Mouse (Mus musculus): Measurements from ENCODE around the gene Wdr62. TPM values are rescaled to one million over a fixed set of nuclear protein-coding genes. Genes with fewer than 3 reads are reported as not detected.
"Not testable (repeated sequence)": the region's sequence is repeated elsewhere in the genome, so short reads cannot be mapped to it uniquely, and the experiment has no call there.

The Wdr62 gene
- polyA plus RNA-seq, 1 experiment from 2014 or later, result 24.4 TPM

DNA sequence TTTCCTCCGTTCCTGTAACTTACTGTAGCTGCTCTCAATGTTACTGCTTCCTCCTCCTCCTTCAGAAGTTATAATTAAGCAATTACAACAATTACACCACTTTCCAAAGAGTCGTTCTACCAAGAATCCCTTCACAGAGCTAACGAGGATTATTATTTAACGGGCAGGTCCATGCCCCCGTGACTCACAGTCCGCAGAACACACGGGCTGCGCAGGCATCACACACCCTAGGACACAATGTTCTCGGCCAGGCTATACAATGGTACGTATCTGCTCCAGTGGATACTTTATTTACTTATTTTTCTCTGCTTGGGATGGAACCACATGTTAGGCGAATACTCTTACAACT, 60.2 kb downstream of the Wdr62 start:
- peaks cover 22% of the 10 kb centered on the region for H3K36me3 ChIP-seq (ENCODE audit: inconsistent target)
- no peaks in the 10 kb centered on the region for H3K79me2 ChIP-seq (ENCODE audit: inconsistent target)
- WGBS (ENCODE audit: missing documents), result 17% methylated on average over 11 of the region's 11 CpGs
- peak overlapping the region; percentile 29; the same call in 1 of the 2 replicates for H3K4me3 ChIP-seq (ENCODE audit: inconsistent target)
- H3K27ac ChIP-seq, result no peak overlapping the region

DNA sequence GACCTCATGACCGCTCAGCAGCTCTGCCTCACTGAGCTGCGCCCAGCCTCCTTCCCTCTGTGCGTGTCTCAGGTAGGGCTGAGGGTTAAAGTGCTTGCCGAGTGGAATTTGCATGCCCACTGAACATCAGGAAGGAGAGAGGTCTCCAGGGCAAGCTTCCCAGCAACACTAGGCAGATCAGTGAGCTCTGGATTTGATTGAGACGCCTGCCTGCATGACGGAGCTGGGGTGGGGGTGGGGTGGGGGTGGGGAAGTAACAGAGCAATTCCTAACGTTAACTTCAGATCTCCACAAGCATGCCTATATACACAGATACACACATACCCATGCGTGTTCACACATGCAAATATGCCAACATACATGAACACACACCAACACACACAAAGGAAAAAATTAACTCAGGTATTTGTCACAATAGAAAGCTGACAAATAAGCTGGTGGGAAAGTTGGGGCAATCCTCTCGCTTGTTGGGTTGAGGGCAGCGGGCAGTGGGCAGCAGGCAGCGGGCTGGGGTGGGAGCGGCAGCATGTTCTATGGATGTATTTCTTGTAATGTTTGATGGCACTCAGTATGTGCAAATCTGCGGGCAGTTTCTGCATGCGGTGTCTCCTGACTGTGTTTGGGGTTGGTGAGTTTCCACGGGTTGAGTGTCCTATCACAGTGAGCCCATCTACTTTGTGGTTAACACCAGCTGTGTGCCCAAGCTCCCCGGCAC, 60.8 kb downstream of the Wdr62 start:
- H3K27ac ChIP-seq, result no peak overlapping the region
- 4% methylated on average over 16 of the region's 16 CpGs for WGBS (ENCODE audit: missing documents)
- H3K79me2 ChIP-seq (ENCODE audit: inconsistent target), result no peaks in the 10 kb centered on the region
- peaks cover 17% of the 10 kb centered on the region for H3K36me3 ChIP-seq (ENCODE audit: inconsistent target)
- H3K4me3 ChIP-seq (ENCODE audit: inconsistent target), result peak overlapping the region; percentile 29

DNA sequence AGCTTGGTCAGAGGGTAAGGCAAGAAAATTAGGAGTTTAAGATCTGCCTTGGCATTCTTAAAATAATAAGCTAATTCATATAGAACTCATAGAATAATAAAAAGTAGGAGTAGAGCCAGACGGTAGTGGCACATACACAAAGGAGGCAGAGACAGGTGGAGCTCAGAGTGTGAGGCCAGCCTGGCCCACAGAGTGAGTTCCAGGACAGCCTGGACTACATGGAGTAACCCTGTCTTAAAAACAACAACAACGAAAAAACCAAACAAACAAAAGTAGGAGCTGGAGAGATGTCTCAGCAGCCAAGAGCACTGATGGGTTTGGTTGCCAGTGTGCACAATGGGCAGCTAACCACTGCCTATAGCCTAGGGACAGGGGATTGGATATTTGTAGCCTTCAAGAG, 62.9 kb downstream of the Wdr62 start:
- no peak overlapping the region for H3K27ac ChIP-seq
- H3K36me3 ChIP-seq (ENCODE audit: inconsistent target), result no peaks in the 10 kb centered on the region
- H3K4me3 ChIP-seq (ENCODE audit: inconsistent target), result no peak overlapping the region
- WGBS (ENCODE audit: missing documents), result 90% methylated on average over 2 of the region's 2 CpGs
- no peaks in the 10 kb centered on the region for H3K79me2 ChIP-seq (ENCODE audit: inconsistent target)

DNA sequence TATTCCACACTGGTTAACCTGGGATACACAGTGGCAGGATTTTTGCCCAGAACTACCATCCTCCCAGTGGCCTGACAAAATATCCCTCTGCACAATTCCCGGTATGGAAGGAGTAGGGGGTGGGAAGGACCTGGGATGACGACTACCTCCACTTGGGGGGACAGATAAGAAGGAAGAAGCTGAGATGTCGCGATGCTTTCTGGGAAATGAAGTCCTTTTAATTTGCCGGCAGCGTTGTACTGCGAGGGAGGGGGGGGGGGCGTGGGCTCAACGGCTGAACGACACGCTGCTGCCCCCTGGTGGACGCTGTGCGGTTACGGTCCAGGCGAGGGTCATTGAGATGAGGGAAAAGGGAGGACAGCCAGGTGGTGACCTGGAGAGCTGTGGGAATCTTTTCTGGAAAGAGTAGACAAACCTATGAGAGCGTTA, 63.5 kb downstream of the Wdr62 start:
- H3K36me3 ChIP-seq (ENCODE audit: inconsistent target), result no peaks in the 10 kb centered on the region
- H3K79me2 ChIP-seq (ENCODE audit: inconsistent target), result no peaks in the 10 kb centered on the region
- H3K27ac ChIP-seq, result no peak overlapping the region
- H3K4me3 ChIP-seq (ENCODE audit: inconsistent target), result no peak overlapping the region
- WGBS (ENCODE audit: missing documents), result under 1% methylated on average over 16 of the region's 16 CpGs

DNA sequence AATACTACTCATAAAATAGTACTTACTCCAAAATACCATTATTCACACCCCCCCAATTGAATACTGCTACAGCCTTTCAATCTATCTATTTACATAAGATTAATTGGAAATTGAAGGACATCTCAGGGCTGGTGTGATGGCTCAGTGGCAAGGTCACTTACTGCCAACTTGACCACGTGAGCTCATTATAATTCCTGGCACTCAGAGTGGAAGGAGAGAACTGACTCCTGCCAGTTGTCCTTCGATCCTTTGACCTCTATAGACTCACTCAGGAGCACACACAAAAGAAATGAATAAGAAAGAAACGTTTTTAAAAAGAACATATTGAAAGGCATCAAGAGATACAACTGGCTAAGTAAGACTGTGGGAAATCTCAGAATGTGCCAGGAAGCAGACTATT, 64.3 kb downstream of the Wdr62 start:
- 96% methylated on average over 3 of the region's 3 CpGs for WGBS (ENCODE audit: missing documents)
- Histone ChIP-seq H3K79me2 (ENCODE audit: inconsistent target) (no peaks in the 10 kb centered on the region), H3K27ac (no peak overlapping the region), H3K36me3 (ENCODE audit: inconsistent target) (no peaks in the 10 kb centered on the region), H3K4me3 (ENCODE audit: inconsistent target) (no peak overlapping the region)

DNA sequence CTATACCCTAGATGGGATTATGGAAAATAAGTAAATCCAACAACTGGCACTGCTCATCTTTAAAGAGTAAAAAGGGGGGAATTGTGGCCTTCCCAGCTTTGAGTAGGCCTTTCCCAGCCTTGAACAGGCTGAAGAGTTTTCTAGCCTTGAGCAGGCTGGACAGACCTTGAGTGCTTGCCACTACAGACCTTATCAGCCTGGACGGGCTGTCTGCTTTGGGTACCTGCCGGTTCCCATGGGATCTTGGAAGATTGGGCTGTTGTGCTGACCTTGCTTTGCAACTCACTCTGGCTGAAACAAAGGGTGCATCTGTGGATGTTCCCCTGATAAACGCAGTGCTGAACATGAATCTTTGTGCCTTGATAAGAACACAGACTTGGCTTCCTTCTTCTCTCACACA, 66.3 kb downstream of the Wdr62 start:
- Histone ChIP-seq H3K27ac (no peak overlapping the region), H3K36me3 (ENCODE audit: inconsistent target) (no peaks in the 10 kb centered on the region), H3K79me2 (ENCODE audit: inconsistent target) (no peaks in the 10 kb centered on the region), H3K4me3 (ENCODE audit: inconsistent target) (no peak overlapping the region)
- 93% methylated on average over 3 of the region's 3 CpGs for WGBS (ENCODE audit: missing documents)

DNA sequence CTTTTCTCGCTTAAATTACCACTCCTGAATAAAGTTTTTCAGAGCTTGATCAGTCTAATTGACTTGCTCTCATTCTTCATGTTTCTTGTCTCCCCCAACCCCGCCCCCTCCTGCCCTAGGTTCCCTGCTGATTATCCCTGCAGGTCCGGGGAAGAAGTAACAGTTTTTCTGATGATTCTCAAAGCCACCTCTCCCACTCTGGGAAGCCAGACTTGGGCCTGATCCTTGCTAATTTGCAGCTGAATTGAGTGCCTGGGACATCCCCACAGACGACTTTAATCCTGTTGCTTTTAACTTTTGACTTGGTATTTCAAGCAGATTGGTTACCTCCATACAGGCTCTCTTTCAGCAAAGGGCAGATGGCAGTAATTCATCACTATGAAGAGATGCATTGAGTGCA, 69.2 kb downstream of the Wdr62 start:
- Histone ChIP-seq H3K4me3 (ENCODE audit: inconsistent target) (no peak overlapping the region), H3K36me3 (ENCODE audit: inconsistent target) (no peaks in the 10 kb centered on the region), H3K27ac (no peak overlapping the region), H3K79me2 (ENCODE audit: inconsistent target) (no peaks in the 10 kb centered on the region)
- 63% methylated on average over 3 of the region's 4 CpGs for WGBS (ENCODE audit: missing documents)

DNA sequence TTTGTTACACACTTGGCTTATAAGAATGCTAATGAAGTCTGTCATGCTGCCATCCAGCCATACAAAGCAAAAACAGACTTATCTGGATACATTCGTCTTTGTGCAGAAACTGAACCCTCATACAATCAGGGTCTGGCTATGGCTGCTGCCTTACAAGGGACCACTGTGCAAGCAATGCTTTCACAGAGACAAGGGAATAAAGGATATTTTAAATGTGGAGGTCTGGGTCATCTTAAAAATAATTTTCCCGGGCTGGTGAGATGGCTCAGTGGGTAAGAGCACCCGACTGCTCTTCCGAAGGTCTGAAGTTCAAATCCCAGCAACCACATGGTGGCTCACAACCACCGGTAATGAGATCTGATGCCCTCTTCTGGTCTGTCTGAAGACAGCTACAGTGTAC, 73.9 kb downstream of the Wdr62 start:
- H3K36me3 ChIP-seq (ENCODE audit: inconsistent target); H3K4me3 ChIP-seq (ENCODE audit: inconsistent target); H3K79me2 ChIP-seq (ENCODE audit: inconsistent target); H3K27ac ChIP-seq: not testable (repeated sequence)
- 69% methylated on average over 5 of the region's 5 CpGs for WGBS (ENCODE audit: missing documents)

DNA sequence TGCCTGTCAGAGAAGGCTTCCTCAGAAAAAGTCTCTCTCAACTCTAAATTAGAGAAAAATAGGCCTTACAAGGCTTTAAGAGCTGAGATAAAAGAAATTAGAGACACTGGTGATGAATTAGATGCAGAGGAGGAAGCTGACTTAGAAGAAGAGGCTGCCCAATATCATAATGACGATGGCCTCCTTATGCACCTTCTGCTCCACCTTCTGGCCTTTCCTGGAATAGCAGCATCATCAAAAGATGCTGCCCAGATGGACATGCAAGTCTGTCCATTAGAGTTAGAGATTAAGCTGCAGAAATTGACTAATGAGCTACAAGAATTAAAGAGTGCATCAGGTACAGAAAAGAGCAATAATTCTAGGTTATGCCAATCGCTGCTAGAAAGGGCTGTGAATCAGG, 74.8 kb downstream of the Wdr62 start:
- no peak overlapping the region for H3K4me3 ChIP-seq (ENCODE audit: inconsistent target)
- H3K27ac ChIP-seq, result no peak overlapping the region
- H3K36me3 ChIP-seq (ENCODE audit: inconsistent target), result no peaks in the 10 kb centered on the region
- 14% methylated on average over 2 of the region's 2 CpGs for WGBS (ENCODE audit: missing documents)
- H3K79me2 ChIP-seq (ENCODE audit: inconsistent target), result no peaks in the 10 kb centered on the region

DNA sequence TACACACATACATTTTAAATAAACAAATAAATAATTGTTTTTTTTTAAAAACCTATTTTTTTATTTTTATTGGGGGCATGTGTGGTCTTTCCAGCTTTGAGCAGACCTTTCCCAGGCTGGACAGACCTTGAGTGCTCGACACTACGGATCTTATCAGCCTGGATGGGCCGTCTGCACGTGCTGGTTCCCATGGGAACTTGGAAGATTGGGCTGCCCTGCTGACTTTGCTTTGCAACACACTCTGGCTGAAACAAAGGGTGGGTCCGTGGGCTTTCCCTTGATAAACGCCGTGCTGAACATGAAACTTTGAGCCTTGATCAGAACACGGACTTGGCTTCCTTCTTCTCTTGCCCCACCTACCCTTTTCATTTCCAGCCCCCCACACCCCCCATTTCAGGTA, 75.8 kb downstream of the Wdr62 start:
- H3K4me3 ChIP-seq (ENCODE audit: inconsistent target), result no peak overlapping the region
- WGBS (ENCODE audit: missing documents), result 49% methylated on average over 8 of the region's 8 CpGs

DNA sequence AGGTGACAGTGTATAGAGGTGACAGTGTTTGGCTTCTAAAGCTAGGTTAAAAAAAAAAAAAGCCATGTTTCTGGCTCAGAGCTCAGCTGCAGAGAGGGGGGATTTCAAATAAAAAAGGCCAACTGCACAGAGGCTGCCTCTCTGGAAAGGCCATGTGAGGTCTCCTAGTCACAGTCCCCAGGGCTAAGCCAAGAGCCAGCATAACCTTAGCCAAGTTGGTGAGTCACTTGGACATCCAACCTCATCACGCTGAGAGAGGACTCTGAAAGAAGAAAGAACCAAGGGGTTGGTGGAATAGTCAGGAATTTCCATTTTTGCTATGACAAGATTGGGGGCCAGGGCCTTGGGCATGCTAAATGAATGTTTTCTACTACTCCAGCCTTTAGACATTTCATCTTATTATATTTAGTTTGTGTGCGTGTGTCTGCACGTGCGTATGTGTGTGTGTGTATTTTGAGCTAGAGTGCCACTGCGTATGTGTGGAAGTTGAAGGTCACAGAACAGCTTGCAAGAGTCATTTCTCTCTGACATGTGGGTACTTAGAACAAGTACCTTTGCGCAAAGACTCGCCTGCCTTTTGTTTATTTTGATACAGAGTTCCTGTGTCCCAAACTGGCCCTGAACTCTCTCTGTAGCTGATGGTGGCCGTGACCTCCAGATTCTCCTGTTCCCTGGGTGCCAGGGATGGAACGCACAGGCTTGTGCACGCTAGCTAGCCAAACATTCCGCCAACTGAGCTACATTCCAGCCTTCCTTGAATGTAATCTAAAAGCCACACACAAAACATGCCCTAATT, 77.1 kb downstream of the Wdr62 start:
- H3K36me3 ChIP-seq (ENCODE audit: inconsistent target), result no peaks in the 10 kb centered on the region
- no peak overlapping the region for H3K4me3 ChIP-seq (ENCODE audit: inconsistent target)
- WGBS (ENCODE audit: missing documents), result 96% methylated on average over 11 of the region's 11 CpGs
- H3K79me2 ChIP-seq (ENCODE audit: inconsistent target), result no peaks in the 10 kb centered on the region
- H3K27ac ChIP-seq, result no peak overlapping the region

More for the DNA sequence above, 75.8 kb downstream of the Wdr62 start:
- no peaks in the 10 kb centered on the region for H3K79me2 ChIP-seq (ENCODE audit: inconsistent target)
- H3K27ac ChIP-seq, result no peak overlapping the region
- H3K36me3 ChIP-seq (ENCODE audit: inconsistent target), result no peaks in the 10 kb centered on the region

DNA sequence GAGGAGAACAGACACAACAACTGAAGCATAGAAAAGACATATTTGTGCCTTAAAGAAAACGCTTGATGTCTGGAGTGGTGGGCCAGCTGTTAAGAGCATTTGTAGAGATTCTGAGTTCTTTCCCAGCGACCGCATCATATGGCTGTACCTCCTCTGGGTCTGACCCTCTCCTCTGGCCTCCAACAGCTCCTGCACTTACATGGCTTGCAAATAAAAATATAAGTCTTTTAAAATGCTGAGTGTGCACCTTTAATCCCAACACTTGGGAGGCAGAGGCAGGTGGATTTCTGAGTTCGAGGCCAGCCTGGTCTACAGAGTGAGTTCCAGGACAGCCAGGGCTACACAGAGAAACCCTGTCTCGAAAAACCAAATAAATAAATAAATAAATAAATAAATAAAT, 79.6 kb downstream of the Wdr62 start:
- not testable (repeated sequence) for H3K36me3 ChIP-seq (ENCODE audit: inconsistent target); H3K4me3 ChIP-seq (ENCODE audit: inconsistent target); H3K79me2 ChIP-seq (ENCODE audit: inconsistent target); H3K27ac ChIP-seq
- 100% methylated on average over 3 of the region's 5 CpGs for WGBS (ENCODE audit: missing documents)

DNA sequence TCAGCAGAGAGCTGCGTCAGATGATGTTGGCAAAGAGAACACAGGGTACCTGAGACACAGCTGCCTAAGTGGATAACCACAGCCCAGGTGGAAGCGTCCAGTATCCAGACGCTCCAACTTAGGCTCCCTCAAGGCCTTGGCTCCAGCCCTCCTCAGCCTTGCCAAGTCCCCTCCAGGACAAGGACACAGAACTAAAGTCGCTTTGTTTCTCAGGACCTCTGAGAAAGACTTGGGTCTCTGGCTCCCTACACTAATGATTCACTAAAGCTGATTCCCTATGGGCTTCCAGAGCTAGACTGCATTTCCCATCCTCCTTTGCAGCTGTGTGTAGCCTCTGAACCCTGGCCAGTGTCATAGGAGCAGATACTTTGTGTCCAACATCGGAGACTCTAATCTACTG, 80.0 kb downstream of the Wdr62 start:
- H3K27ac ChIP-seq, result no peak overlapping the region
- no peak overlapping the region for H3K4me3 ChIP-seq (ENCODE audit: inconsistent target)
- H3K79me2 ChIP-seq (ENCODE audit: inconsistent target), result no peaks in the 10 kb centered on the region

DNA sequence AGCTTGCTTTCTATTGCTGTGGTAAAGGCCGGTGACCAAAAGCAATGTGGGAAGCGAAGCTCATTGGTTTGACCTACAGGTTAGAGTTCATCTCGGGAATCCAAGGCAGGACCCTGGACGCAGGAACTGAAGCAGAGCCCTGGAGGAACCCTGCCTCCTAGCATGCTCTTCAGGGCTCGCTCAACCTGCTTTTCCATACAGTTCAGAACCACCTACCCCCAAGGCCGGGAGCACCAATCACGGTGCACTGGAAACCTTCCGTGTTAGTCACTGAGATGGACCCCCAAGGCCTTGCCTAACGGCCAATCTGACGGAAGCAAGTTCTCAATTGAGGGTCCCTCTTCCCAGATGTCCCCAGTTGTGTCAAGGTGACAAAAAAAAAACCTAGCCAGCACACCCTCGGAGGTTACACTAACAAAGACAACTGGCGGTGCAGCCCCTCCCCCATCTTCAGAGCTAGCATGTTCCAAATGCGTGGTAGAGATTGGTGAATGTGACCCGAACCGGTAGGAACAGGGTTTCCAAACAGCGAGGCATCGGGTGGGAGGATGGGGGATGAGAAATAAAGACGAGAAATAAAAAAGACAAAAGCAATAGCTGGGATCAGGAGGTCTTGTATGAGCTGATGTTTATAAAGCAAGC, 80.6 kb downstream of the Wdr62 start:
- peaks cover 2% of the 10 kb centered on the region for H3K79me2 ChIP-seq (ENCODE audit: inconsistent target)
- WGBS (ENCODE audit: missing documents), result 88% methylated on average over 18 of the region's 18 CpGs
- H3K36me3 ChIP-seq (ENCODE audit: inconsistent target), result no peaks in the 10 kb centered on the region

More for the DNA sequence above, 80.0 kb downstream of the Wdr62 start:
- no peaks in the 10 kb centered on the region for H3K36me3 ChIP-seq (ENCODE audit: inconsistent target)
- WGBS (ENCODE audit: missing documents), result 94% methylated on average over 5 of the region's 5 CpGs

DNA sequence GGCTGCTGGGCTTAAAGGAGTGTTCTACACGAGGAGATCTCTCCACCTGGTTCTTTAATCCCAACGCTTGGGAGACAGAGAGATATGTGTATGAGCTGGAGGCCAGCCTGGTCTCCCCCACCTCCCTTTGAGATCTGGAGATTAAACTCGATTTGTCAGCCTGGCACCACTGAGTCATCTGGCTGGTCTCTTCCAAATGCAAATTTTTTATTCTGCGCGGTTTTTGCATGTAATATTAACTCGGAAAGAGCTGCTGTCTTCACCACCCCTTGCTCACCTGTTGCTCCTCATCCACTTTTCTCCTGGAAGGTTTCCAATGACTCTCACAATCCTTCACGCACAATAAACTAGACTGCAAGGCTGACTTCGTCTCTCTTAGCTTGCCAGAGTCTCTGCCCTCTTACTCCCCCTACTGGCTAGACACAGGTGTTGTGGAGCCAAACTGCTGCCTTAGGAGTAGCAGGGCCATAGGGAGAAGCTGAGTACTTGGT, 81.7 kb downstream of the Wdr62 start, which contains the start of gene Capns1:
TSS of gene Capns1 (minus strand) at position 331 of the 491 bp plus-strand sequence.
- no peaks in the 10 kb centered on the region for H3K36me3 ChIP-seq (ENCODE audit: inconsistent target)
- H3K4me3 ChIP-seq (ENCODE audit: inconsistent target), result no peak within 1 kb of the TSS
- peaks cover 11% of the 10 kb centered on the region for H3K79me2 ChIP-seq (ENCODE audit: inconsistent target)
- no peak within 1 kb of the TSS for H3K27ac ChIP-seq
- 13% methylated on average over 8 of the region's 8 CpGs for WGBS (ENCODE audit: missing documents)

More for the DNA sequence above, 80.6 kb downstream of the Wdr62 start:
- Histone ChIP-seq H3K4me3 (ENCODE audit: inconsistent target) (no peak overlapping the region), H3K27ac (no peak overlapping the region)
